Mouse (Mus musculus) heart, adult 2 months (tissue): Measurements from ENCODE around the gene Sugp2.

ENCODE experiments used
- CTCF ChIP-seq: fragments of 200-600 bp; IDR thresholded peaks from 2 replicates; pipeline ENCODE4 v1.8.1; 2022; ENCODE audit warnings: antibody characterized with exemption, mild to moderate bottlenecking, moderate library complexity
- EP300 ChIP-seq: fragments of 200-500 bp; IDR thresholded peaks from 2 replicates; pipeline ENCODE4 v1.6.1; 2011; ENCODE audit warnings: low read depth, low read length, control low read depth; ENCODE audit not compliant: insufficient read depth

GRCm38 (mm10) chr8:70219107-70219684 lies 14.8 kb upstream of the Sugp2 start:
- TF ChIP-seq CTCF (no peak), EP300 (no peak)
